Mouse (Mus musculus): ENCODE measurements around the gene Ccdc85b. TPM values are rescaled to one million over a fixed set of nuclear protein-coding genes. Genes with fewer than 3 reads are reported as not detected.

Ccdc85b gene
- polyA plus RNA-seq, 1 experiment from 2014 or later = 0.97 TPM

GRCm38 (mm10) chr19:5485371-5485770, 27.7 kb upstream of the Ccdc85b start:
- no peaks in the 10 kb centered on the region for H3K27me3 ChIP-seq (ENCODE audit: control insufficient read depth, insufficient read depth, low read depth, low read length)
- no peaks in the 10 kb centered on the region; the same call in 1 of the 2 replicates for H3K36me3 ChIP-seq (ENCODE audit: control insufficient read depth, insufficient read depth)
- H3K9me3 ChIP-seq (replicated peaks; ENCODE audit: control insufficient read depth, low read length) = no peaks in the 10 kb centered on the region
- no peak overlapping the region for H3K9ac ChIP-seq (ENCODE audit: low read depth, low read length)
- peaks cover 28% of the 10 kb centered on the region for H3K4me1 ChIP-seq (ENCODE audit: control insufficient read depth, low read depth, low read length)
- 85% methylated on average over 8 of the region's 8 CpGs for WGBS (ENCODE audit: insufficient replicate concordance)
- no peak overlapping the region for H3K4me3 ChIP-seq (ENCODE audit: low read depth, low read length)
- ATAC-seq (ENCODE audit: low read depth) = no peak
- H3K4me2 ChIP-seq (ENCODE audit: low read depth, low read length) = no peak overlapping the region
- no peak overlapping the region for H3K27ac ChIP-seq (ENCODE audit: low read length)

GRCm38 (mm10) chr19:5484496-5484895, 26.8 kb upstream of the Ccdc85b start:
- whole genome bisulfite sequencing (ENCODE audit: insufficient replicate concordance) = 74% methylated on average over 5 of the region's 5 CpGs
- H3K4me2 ChIP-seq (ENCODE audit: low read depth, low read length) = no peak overlapping the region
- ATAC-seq (ENCODE audit: low read depth) = no peak
- H3K9ac ChIP-seq (ENCODE audit: low read depth, low read length) = no peak overlapping the region
- H3K27me3 ChIP-seq (ENCODE audit: control insufficient read depth, insufficient read depth, low read depth, low read length) = no peaks in the 10 kb centered on the region
- no peaks in the 10 kb centered on the region; the same call in 1 of the 2 replicates for H3K36me3 ChIP-seq (ENCODE audit: control insufficient read depth, insufficient read depth)
- no peak overlapping the region for H3K4me3 ChIP-seq (ENCODE audit: low read depth, low read length)
- H3K4me1 ChIP-seq (ENCODE audit: control insufficient read depth, low read depth, low read length) = peaks cover 22% of the 10 kb centered on the region
- no peaks in the 10 kb centered on the region for H3K9me3 ChIP-seq (replicated peaks; ENCODE audit: control insufficient read depth, low read length)
- no peak overlapping the region for H3K27ac ChIP-seq (ENCODE audit: low read length)

- H3K27ac ChIP-seq (ENCODE audit: low read length) = no peak overlapping the region
- H3K4me3 ChIP-seq (ENCODE audit: low read depth, low read length) = no peak overlapping the region
- no peaks in the 10 kb centered on the region for H3K9me3 ChIP-seq (replicated peaks; ENCODE audit: control insufficient read depth, low read length)
- no peak for ATAC-seq (ENCODE audit: low read depth)
- H3K9ac ChIP-seq (ENCODE audit: low read depth, low read length) = no peak overlapping the region
- H3K4me1 ChIP-seq (ENCODE audit: control insufficient read depth, low read depth, low read length) = peaks cover 15% of the 10 kb centered on the region
- 78% methylated on average over 19 of the region's 19 CpGs for WGBS (ENCODE audit: insufficient replicate concordance)
- no peaks in the 10 kb centered on the region; the same call in 1 of the 2 replicates for H3K36me3 ChIP-seq (ENCODE audit: control insufficient read depth, insufficient read depth)
- H3K27me3 ChIP-seq (ENCODE audit: control insufficient read depth, insufficient read depth, low read depth, low read length) = no peaks in the 10 kb centered on the region
- H3K4me2 ChIP-seq (ENCODE audit: low read depth, low read length) = no peak overlapping the region
These were observed 26.0 kb upstream of the Ccdc85b start for GRCm38 (mm10) chr19:5483386-5484359.

GRCm38 (mm10) chr19:5481398-5481797, 23.7 kb upstream of the Ccdc85b start:
- WGBS (ENCODE audit: insufficient replicate concordance) = 71% methylated on average over 10 of the region's 10 CpGs
- Histone ChIP-seq H3K27me3 (ENCODE audit: control insufficient read depth, insufficient read depth, low read depth, low read length) (no peaks in the 10 kb centered on the region), H3K4me2 (ENCODE audit: low read depth, low read length) (no peak overlapping the region), H3K9ac (ENCODE audit: low read depth, low read length) (no peak overlapping the region), H3K27ac (ENCODE audit: low read length) (no peak overlapping the region), H3K9me3 (replicated peaks; ENCODE audit: control insufficient read depth, low read length) (no peaks in the 10 kb centered on the region), H3K4me1 (ENCODE audit: control insufficient read depth, low read depth, low read length) (no peaks in the 10 kb centered on the region), H3K4me3 (ENCODE audit: low read depth, low read length) (no peak overlapping the region), H3K36me3 (ENCODE audit: control insufficient read depth, insufficient read depth) (no peaks in the 10 kb centered on the region; the same call in 1 of the 2 replicates)
- no peak for ATAC-seq (ENCODE audit: low read depth)

- no peak overlapping the region for H3K27ac ChIP-seq (ENCODE audit: low read length)
- no peak overlapping the region for H3K4me2 ChIP-seq (ENCODE audit: low read depth, low read length)
- H3K9ac ChIP-seq (ENCODE audit: low read depth, low read length) = no peak overlapping the region
- peaks cover 11% of the 10 kb centered on the region for H3K27me3 ChIP-seq (ENCODE audit: control insufficient read depth, insufficient read depth, low read depth, low read length)
- ATAC-seq (ENCODE audit: low read depth) = no peak
- H3K36me3 ChIP-seq (ENCODE audit: control insufficient read depth, insufficient read depth) = no peaks in the 10 kb centered on the region; the same call in 1 of the 2 replicates
- WGBS (ENCODE audit: insufficient replicate concordance) = 81% methylated on average over 10 of the region's 10 CpGs
- H3K4me1 ChIP-seq (ENCODE audit: control insufficient read depth, low read depth, low read length) = no peaks in the 10 kb centered on the region
- H3K9me3 ChIP-seq (replicated peaks; ENCODE audit: control insufficient read depth, low read length) = no peaks in the 10 kb centered on the region
- H3K4me3 ChIP-seq (ENCODE audit: low read depth, low read length) = no peak overlapping the region
These were observed 22.3 kb upstream of the Ccdc85b start for GRCm38 (mm10) chr19:5480016-5480415.

GRCm38 (mm10) chr19:5477668-5478300, 20.1 kb upstream of the Ccdc85b start:
- H3K36me3 ChIP-seq (ENCODE audit: control insufficient read depth, insufficient read depth) = no peaks in the 10 kb centered on the region
- no peaks in the 10 kb centered on the region for H3K9me3 ChIP-seq (replicated peaks; ENCODE audit: control insufficient read depth, low read length)
- peaks cover 8% of the 10 kb centered on the region for H3K4me1 ChIP-seq (ENCODE audit: control insufficient read depth, low read depth, low read length)
- H3K4me2 ChIP-seq (ENCODE audit: low read depth, low read length) = no peak overlapping the region
- WGBS (ENCODE audit: insufficient replicate concordance) = 75% methylated on average over 18 of the region's 18 CpGs
- H3K27ac ChIP-seq (ENCODE audit: low read length) = no peak overlapping the region
- no peak for ATAC-seq (ENCODE audit: low read depth)
- H3K9ac ChIP-seq (ENCODE audit: low read depth, low read length) = no peak overlapping the region
- peaks cover 31% of the 10 kb centered on the region for H3K27me3 ChIP-seq (ENCODE audit: control insufficient read depth, insufficient read depth, low read depth, low read length)
- H3K4me3 ChIP-seq (ENCODE audit: low read depth, low read length) = no peak overlapping the region

GRCm38 (mm10) chr19:5477004-5477667, 19.4 kb upstream of the Ccdc85b start:
- no peak overlapping the region for H3K9ac ChIP-seq (ENCODE audit: low read depth, low read length)
- H3K36me3 ChIP-seq (ENCODE audit: control insufficient read depth, insufficient read depth) = no peaks in the 10 kb centered on the region
- peaks cover 8% of the 10 kb centered on the region for H3K4me1 ChIP-seq (ENCODE audit: control insufficient read depth, low read depth, low read length)
- H3K27ac ChIP-seq (ENCODE audit: low read length) = no peak overlapping the region
- no peaks in the 10 kb centered on the region for H3K9me3 ChIP-seq (replicated peaks; ENCODE audit: control insufficient read depth, low read length)
- H3K4me3 ChIP-seq (ENCODE audit: low read depth, low read length) = no peak overlapping the region
- WGBS (ENCODE audit: insufficient replicate concordance) = 65% methylated on average over 10 of the region's 10 CpGs
- peaks cover 31% of the 10 kb centered on the region for H3K27me3 ChIP-seq (ENCODE audit: control insufficient read depth, insufficient read depth, low read depth, low read length)
- no peak overlapping the region for H3K4me2 ChIP-seq (ENCODE audit: low read depth, low read length)
- ATAC-seq (ENCODE audit: low read depth) = no peak

- Histone ChIP-seq H3K36me3 (ENCODE audit: control insufficient read depth, insufficient read depth) (no peaks in the 10 kb centered on the region), H3K4me2 (ENCODE audit: low read depth, low read length) (peak overlapping the region; percentile 69), H3K27me3 (ENCODE audit: control insufficient read depth, insufficient read depth, low read depth, low read length) (peaks cover 31% of the 10 kb centered on the region), H3K4me3 (ENCODE audit: low read depth, low read length) (peak overlapping the region; percentile 54), H3K9me3 (replicated peaks; ENCODE audit: control insufficient read depth, low read length) (no peaks in the 10 kb centered on the region), H3K9ac (ENCODE audit: low read depth, low read length) (peak overlapping the region; percentile 15; the same call in 1 of the 2 replicates), H3K4me1 (ENCODE audit: control insufficient read depth, low read depth, low read length) (peaks cover 8% of the 10 kb centered on the region), H3K27ac (ENCODE audit: low read length) (no peak overlapping the region)
- 40% methylated on average over 13 of the region's 13 CpGs for WGBS (ENCODE audit: insufficient replicate concordance)
- ATAC-seq (ENCODE audit: low read depth) = no peak; the same call in 1 of the 2 replicates
These were observed 17.5 kb upstream of the Ccdc85b start for GRCm38 (mm10) chr19:5475069-5475714.
